Mouse (Mus musculus) ES-E14 (cell line): ENCODE measurements around the gene Isy1. TPM values are rescaled to one million over a fixed set of nuclear protein-coding genes. Genes with fewer than 3 reads are reported as not detected.

Experiments
- DNase-seq: peaks from one replicate; pipeline ENCODE4 v3.0.0-alpha.2; 2013; ENCODE audit warnings: low read depth, low spot score
- H3K27ac ChIP-seq: 2 replicates; pipeline ENCODE4 v1.5.1; 2012; ENCODE audit warnings: low read depth, mild to moderate bottlenecking, low read length, moderate library complexity, mixed read lengths; ENCODE audit not compliant: poor library complexity, insufficient read depth, severe bottlenecking
- H3K36me3 ChIP-seq: 2 replicates; pipeline ENCODE4 v1.6.1; 2012; ENCODE audit warnings: mild to moderate bottlenecking, low read length, moderate library complexity, mixed read lengths; ENCODE audit not compliant: control insufficient read depth, poor library complexity, insufficient read depth, severe bottlenecking
- H3K4me1 ChIP-seq, 2 experiments: fragments of 150-350 bp in 1 of 2; sonication (generic) in 1 of 2; 2 replicates each; pipeline ENCODE4 v1.6.1; 2012; ENCODE audit warnings: low read length in 2 of 2, mild to moderate bottlenecking in 1 of 2, mixed read lengths in 1 of 2; ENCODE audit not compliant: control insufficient read depth in 2 of 2, insufficient read depth in 2 of 2, poor library complexity in 1 of 2
- H3K4me3 ChIP-seq, 2 experiments: fragments of 150-350 bp in 1 of 2; sonication (generic) in 1 of 2; 2 replicates each; pipeline ENCODE4 v1.5.1; 2012; ENCODE audit warnings: low read length in 2 of 2, low read depth in 1 of 2, mild to moderate bottlenecking in 1 of 2, mixed read lengths in 1 of 2; ENCODE audit not compliant: insufficient read depth in 1 of 2, poor library complexity in 1 of 2, severe bottlenecking in 1 of 2
- H3K9ac ChIP-seq: 2 replicates; pipeline ENCODE4 v1.6.1; 2012; ENCODE audit warnings: low read depth, mild to moderate bottlenecking, low read length, mixed read lengths; ENCODE audit not compliant: poor library complexity, insufficient read depth, severe bottlenecking
- H3K9me3 ChIP-seq: fragments of 150-350 bp; sonication (generic); 2 replicates; pipeline ENCODE4 v1.6.1; 2012; ENCODE audit warnings: low read depth, mild to moderate bottlenecking, low read length; ENCODE audit not compliant: control insufficient read depth, insufficient read depth
- CHD2 ChIP-seq: IDR thresholded peaks from 2 replicates; pipeline ENCODE4 v1.6.1; 2014; ENCODE audit warnings: mild to moderate bottlenecking, low read depth, low read length, inconsistent platforms
- HCFC1 ChIP-seq: IDR thresholded peaks from 2 replicates; pipeline ENCODE4 v1.6.1; 2012; ENCODE audit warnings: low read length, inconsistent platforms, borderline replicate concordance; ENCODE audit not compliant: insufficient read depth
- MAFK ChIP-seq: IDR thresholded peaks from 2 replicates; pipeline ENCODE4 v1.6.1; 2014; ENCODE audit warnings: mild to moderate bottlenecking, low read depth, low read length, inconsistent platforms; ENCODE audit not compliant: insufficient read depth
- ZC3H11A ChIP-seq: IDR thresholded peaks from 2 replicates; pipeline ENCODE4 v1.6.1; 2012; ENCODE audit warnings: low read depth, mild to moderate bottlenecking, inconsistent platforms, low read length, borderline replicate concordance
- ZNF384 ChIP-seq: IDR thresholded peaks from 2 replicates; pipeline ENCODE4 v1.6.1; 2012; ENCODE audit warnings: low read depth, low read length, inconsistent platforms
- in situ Hi-C, 2 experiments: fragments of 600-800 bp; cut with MboI; formaldehyde crosslinking; loops; one replicate each; pipeline ENCODE4 v1.15.1; 2025; ENCODE audit warnings: low sequenced_read_pairs in 2 of 2, inconsistent platforms in 1 of 2; ENCODE audit not compliant: unreplicated experiment in 2 of 2
- total RNA-seq: library from RNA; depleted of rRNA; stranded (reverse); fragments of 300-350 nt; gene quantifications from 2 replicates; pipeline ENCODE4 v1.2.3, GENCODE M21; 2012

Isy1 gene
- total RNA-seq, 1 experiment = 48.8 TPM

GRCm38 (mm10) chr6:87849780-87850154, 11.2 kb upstream of the Isy1 start:
- Histone ChIP-seq H3K27ac (peak overlapping the region; percentile 93; the same call in 1 of the 2 replicates), H3K36me3 (peaks cover 15% of the 10 kb centered on the region), H3K9me3 (no peaks in the 10 kb centered on the region), H3K4me1 (peaks cover 7 to 11% of the 10 kb centered on the region in 2 experiments; a peak in 3 of 4 replicates), H3K9ac (peak overlapping the region; percentile 97), H3K4me3 (peak overlapping the region; percentile 88 to 97)
- in situ Hi-C loops = no loop called here
- TF ChIP-seq CHD2 (no peak), ZNF384 (no peak), HCFC1 (no peak), MAFK (no peak), ZC3H11A (no peak)
- DNase-seq = no peak

- Histone ChIP-seq H3K4me1 (peaks cover under 1% of the 10 kb centered on the region in 2 experiments; a peak in 2 of 4 replicates), H3K36me3 (peaks cover 34% of the 10 kb centered on the region), H3K9me3 (no peaks in the 10 kb centered on the region), H3K27ac (no peak overlapping the region), H3K4me3 (no peak overlapping the region; a peak in 1 of 4 replicates), H3K9ac (no peak overlapping the region)
- no peak for DNase-seq
- no peak for TF ChIP-seq MAFK
- TF ChIP-seq CHD2 = no peak
- no peak for TF ChIP-seq ZC3H11A
- no peak for TF ChIP-seq HCFC1
- TF ChIP-seq ZNF384 = no peak
- in situ Hi-C loops = no loop called here
Measured at GRCm38 (mm10) chr6:87846813-87847212, 8.2 kb upstream of the Isy1 start.

- Histone ChIP-seq H3K27ac (no peak overlapping the region), H3K36me3 (peaks cover 37% of the 10 kb centered on the region), H3K9ac (no peak overlapping the region), H3K4me1 (no peaks in the 10 kb centered on the region; a peak in 1 of 4 replicates), H3K4me3 (peak overlapping the region in 1 of 2 experiments; percentile 22; a peak in 1 of 4 replicates), H3K9me3 (no peaks in the 10 kb centered on the region)
- in situ Hi-C loops = no loop called here
- DNase-seq = no peak
- no peak for TF ChIP-seq ZC3H11A
- TF ChIP-seq MAFK = no peak
- TF ChIP-seq ZNF384 = no peak
- no peak for TF ChIP-seq HCFC1
- no peak for TF ChIP-seq CHD2
Measured at GRCm38 (mm10) chr6:87845031-87845695, 6.6 kb upstream of the Isy1 start.

GRCm38 (mm10) chr6:87842254-87842653, 3.7 kb upstream of the Isy1 start:
- Histone ChIP-seq H3K9me3 (no peaks in the 10 kb centered on the region), H3K36me3 (peaks cover 35% of the 10 kb centered on the region), H3K4me1 (no peaks in the 10 kb centered on the region), H3K9ac (no peak overlapping the region), H3K27ac (no peak overlapping the region), H3K4me3 (no peak overlapping the region)
- DNase-seq = peak; percentile 47
- in situ Hi-C loops = no loop called here
- TF ChIP-seq ZC3H11A = no peak
- no peak for TF ChIP-seq MAFK
- TF ChIP-seq HCFC1 = no peak
- TF ChIP-seq ZNF384 = no peak
- TF ChIP-seq CHD2 = no peak
